ENCODE assay signal across 22 mouse cellular contexts in the genomic region with DNA sequence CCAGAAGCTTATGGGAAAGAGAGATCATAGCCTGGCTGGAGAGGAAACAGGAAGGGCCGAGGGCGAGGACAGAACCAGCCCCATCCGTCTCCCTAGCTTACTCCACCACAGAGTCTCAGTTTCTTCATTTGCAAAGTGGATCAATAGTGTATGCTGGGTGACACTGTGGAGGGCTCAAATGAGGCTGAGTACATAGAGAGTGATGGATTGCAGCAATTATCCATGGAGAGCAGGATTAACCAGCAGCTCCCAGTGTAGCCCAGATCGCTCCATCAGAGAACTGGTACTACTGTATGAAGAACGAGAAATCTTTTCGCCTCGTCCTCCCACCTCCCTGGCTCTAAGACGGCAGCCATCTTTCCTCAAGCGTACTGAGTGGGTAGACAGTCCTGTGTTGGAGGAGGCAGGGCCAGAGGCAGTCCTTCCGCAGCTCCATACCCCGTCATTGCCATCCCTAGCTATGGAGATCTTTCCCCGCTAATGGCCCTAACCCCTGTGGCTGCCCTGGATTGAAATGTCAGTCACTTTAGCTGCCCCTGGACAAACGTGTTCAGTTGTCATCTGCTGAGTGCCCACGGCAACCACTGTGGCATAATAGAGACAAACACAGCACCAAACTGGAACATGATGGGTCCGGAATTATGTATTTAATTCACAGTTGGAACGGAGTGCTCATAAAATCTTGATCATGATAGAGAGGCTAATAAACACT. TPM values are rescaled to one million over a fixed set of nuclear protein-coding genes. Genes with fewer than 3 reads are reported as not detected.
DNase-seq lines count a peak whose midpoint lies in the region; ATAC-seq and TF ChIP-seq lines count a peak whose summit lies in the region.
"Had no signal": no experiment of that assay in that cellular context is flagged by ENCODE, and none has a peak within 500 bp of the region (broad histone marks: within the 10 kb centered on the region; RNA-seq: fewer than 3 reads in every experiment).

No protein-coding gene starts in this region.

- H3K4me2 ChIP-seq in forebrain, embryonic 12.5 days, result no peak overlapping the region
- no peak overlapping the region for H3K4me2 ChIP-seq in forebrain, embryonic 16.5 days (ENCODE audit: low read length)
- H3K4me2 ChIP-seq in hindbrain, postnatal 0 days (ENCODE audit: low read depth, low read length), result no peak overlapping the region
- peak overlapping the region; percentile 22 for H3K4me2 ChIP-seq in neural tube, embryonic 15.5 days
- H3K4me2 ChIP-seq: embryonic facial prominence, embryonic 15.5 days; forebrain, embryonic 15.5 days; heart, embryonic 13.5 days had no signal

- no peak for TF ChIP-seq POLR2A in bone marrow macrophage, adult 2 months (IDR thresholded peaks at IDR 0.05; ENCODE audit: borderline replicate concordance, low read depth, low read length)

- 78% methylated on average over 16 of the region's 16 CpGs for WGBS in forebrain, embryonic 12.5 days
- WGBS in forebrain, embryonic 16.5 days, result 75% methylated on average over 16 of the region's 16 CpGs
- 53% methylated on average over 16 of the region's 16 CpGs for WGBS in hindbrain, postnatal 0 days
- WGBS in neural tube, embryonic 15.5 days, result 43% methylated on average over 16 of the region's 16 CpGs
- 76% methylated on average over 16 of the region's 16 CpGs for WGBS in heart, embryonic 10.5 days

- no peak for TF ChIP-seq CTCF in bone marrow macrophage, adult 2 months (IDR thresholded peaks at IDR 0.05; ENCODE audit: low read depth, low read length)
- TF ChIP-seq CTCF in hindbrain, postnatal 0 days (IDR thresholded peaks at IDR 0.05; ENCODE audit: low read depth), result no peak

- no peak for ATAC-seq in forebrain, embryonic 12.5 days (ENCODE audit: low FRiP score)
- ATAC-seq in forebrain, embryonic 16.5 days, result no peak
- ATAC-seq in hindbrain, postnatal 0 days, result peak; percentile 59
- peak; percentile 75 for ATAC-seq in neural tube, embryonic 15.5 days (ENCODE audit: low FRiP score)
- ATAC-seq in monocyte, adult 5-6 weeks (replicated peaks; ENCODE audit: insufficient number of reproducible peaks, low FRiP score, low TSS enrichment, poor library complexity, severe bottlenecking), result no peak
- ATAC-seq: CD4-positive, CD25-positive, alpha-beta regulatory T cell, adult 4 months; forebrain, embryonic 15.5 days; intestine, embryonic 16.5 days had no signal

- H3K4me3 ChIP-seq in forebrain, embryonic 12.5 days (replicated peaks), result no peak overlapping the region
- H3K4me3 ChIP-seq in forebrain, embryonic 16.5 days (replicated peaks; ENCODE audit: low read length), result no peak overlapping the region
- no peak overlapping the region for H3K4me3 ChIP-seq in bone marrow macrophage, adult 2 months (ENCODE audit: insufficient read depth, low read length)
- no peak overlapping the region for H3K4me3 ChIP-seq in hindbrain, postnatal 0 days (ENCODE audit: low read length)
- H3K4me3 ChIP-seq in neural tube, embryonic 15.5 days (replicated peaks), result no peak overlapping the region
- no peak overlapping the region for H3K4me3 ChIP-seq in heart, embryonic 10.5 days
- H3K4me3 ChIP-seq: embryonic facial prominence, embryonic 15.5 days; erythroblast, embryonic 14.5 days; forebrain, embryonic 10.5 days; forebrain, embryonic 15.5 days; heart, embryonic 13.5 days had no signal

- peaks cover 8% of the 10 kb centered on the region; the same call in 1 of the 2 replicates for H3K4me1 ChIP-seq in forebrain, embryonic 12.5 days
- H3K4me1 ChIP-seq in forebrain, embryonic 16.5 days (replicated peaks; ENCODE audit: control insufficient read depth, insufficient read depth, low read length), result no peaks in the 10 kb centered on the region
- peaks cover 9% of the 10 kb centered on the region for H3K4me1 ChIP-seq in bone marrow macrophage, adult 2 months (ENCODE audit: control insufficient read depth, insufficient read depth, low read length)
- no peaks in the 10 kb centered on the region for H3K4me1 ChIP-seq in hindbrain, postnatal 0 days (ENCODE audit: insufficient read depth, low read length)
- H3K4me1 ChIP-seq in neural tube, embryonic 15.5 days, result peaks cover 19% of the 10 kb centered on the region
- H3K4me1 ChIP-seq in heart, embryonic 10.5 days, result 0 out of 2 replicates have a peak, but pooled peaks cover under 1% of the 10 kb centered on the region
- H3K4me1 ChIP-seq: embryonic facial prominence, embryonic 15.5 days had no signal

- peak; percentile 8 for DNase-seq in hindbrain, postnatal 0 days (ENCODE audit: low spot score)
- DNase-seq in heart, embryonic 10.5 days (ENCODE audit: low spot score), result no peak
- DNase-seq: adrenal gland, postnatal 10 days; B cell, adult 2 months; cerebellum, adult 18-20 months; embryo, embryonic 11 days; gastrocnemius, postnatal 10 days; heart, postnatal 36 days; kidney, adult 2 months had no signal

- H3K27me3 ChIP-seq in forebrain, embryonic 12.5 days, result peaks cover 94% of the 10 kb centered on the region
- H3K27me3 ChIP-seq in forebrain, embryonic 16.5 days (replicated peaks; ENCODE audit: control insufficient read depth, insufficient read depth, low read length), result peaks cover 68% of the 10 kb centered on the region
- no peaks in the 10 kb centered on the region for H3K27me3 ChIP-seq in hindbrain, postnatal 0 days (ENCODE audit: insufficient read depth, low read length)
- H3K27me3 ChIP-seq in neural tube, embryonic 15.5 days (replicated peaks), result 0 out of 2 replicates have a peak, but pooled peaks cover 9% of the 10 kb centered on the region
- no peaks in the 10 kb centered on the region for H3K27me3 ChIP-seq in heart, embryonic 10.5 days (ENCODE audit: insufficient read depth, poor library complexity, severe bottlenecking)
- H3K27me3 ChIP-seq: embryonic facial prominence, embryonic 15.5 days; heart, embryonic 13.5 days had no signal

- no peaks in the 10 kb centered on the region for H3K9me3 ChIP-seq in forebrain, embryonic 12.5 days
- no peaks in the 10 kb centered on the region for H3K9me3 ChIP-seq in forebrain, embryonic 16.5 days (ENCODE audit: control insufficient read depth, low read length)
- no peaks in the 10 kb centered on the region for H3K9me3 ChIP-seq in hindbrain, postnatal 0 days (ENCODE audit: low read length)
- H3K9me3 ChIP-seq in neural tube, embryonic 15.5 days (replicated peaks), result no peaks in the 10 kb centered on the region
- no peaks in the 10 kb centered on the region for H3K9me3 ChIP-seq in heart, embryonic 10.5 days
- H3K9me3 ChIP-seq: embryonic facial prominence, embryonic 15.5 days; forebrain, embryonic 10.5 days; forebrain, embryonic 15.5 days; G1E; heart, embryonic 13.5 days had no signal

- no peaks in the 10 kb centered on the region for H3K36me3 ChIP-seq in forebrain, embryonic 12.5 days (replicated peaks)
- H3K36me3 ChIP-seq in forebrain, embryonic 16.5 days (ENCODE audit: control insufficient read depth, insufficient read depth), result no peaks in the 10 kb centered on the region
- no peaks in the 10 kb centered on the region for H3K36me3 ChIP-seq in hindbrain, postnatal 0 days (ENCODE audit: insufficient read depth, low read length)
- no peaks in the 10 kb centered on the region for H3K36me3 ChIP-seq in neural tube, embryonic 15.5 days
- no peaks in the 10 kb centered on the region for H3K36me3 ChIP-seq in heart, embryonic 10.5 days
- H3K36me3 ChIP-seq: embryonic facial prominence, embryonic 15.5 days; forebrain, embryonic 10.5 days; forebrain, embryonic 15.5 days; G1E; heart, embryonic 13.5 days had no signal

- H3K27ac ChIP-seq in forebrain, embryonic 12.5 days, result no peak overlapping the region
- H3K27ac ChIP-seq in forebrain, embryonic 16.5 days (ENCODE audit: low read length), result no peak overlapping the region
- H3K27ac ChIP-seq in bone marrow macrophage, adult 2 months (ENCODE audit: insufficient read depth, low read depth, low read length), result peak overlapping the region; percentile 16; the same call in 1 of the 2 replicates
- H3K27ac ChIP-seq in hindbrain, postnatal 0 days, result no peak overlapping the region
- H3K27ac ChIP-seq in neural tube, embryonic 15.5 days (replicated peaks), result peak overlapping the region; percentile 73
- H3K27ac ChIP-seq in heart, embryonic 10.5 days, result no peak overlapping the region
- H3K27ac ChIP-seq: embryonic facial prominence, embryonic 15.5 days; forebrain, embryonic 10.5 days; forebrain, embryonic 15.5 days; heart, embryonic 13.5 days had no signal

- peak overlapping the region; percentile 7; the same call in 1 of the 2 replicates for H3K9ac ChIP-seq in forebrain, embryonic 12.5 days
- H3K9ac ChIP-seq in forebrain, embryonic 16.5 days (replicated peaks; ENCODE audit: low read depth, low read length), result no peak overlapping the region
- no peak overlapping the region for H3K9ac ChIP-seq in hindbrain, postnatal 0 days (replicated peaks; ENCODE audit: low read length)
- H3K9ac ChIP-seq in neural tube, embryonic 15.5 days (replicated peaks), result no peak overlapping the region
- H3K9ac ChIP-seq: embryonic facial prominence, embryonic 15.5 days; forebrain, embryonic 15.5 days; heart, embryonic 13.5 days had no signal

RNA-seq across cellular contexts. Expression of a gene that starts 53.6 kb away (rescaled TPM):
- polyA plus RNA-seq in forebrain, embryonic 12.5 days (2016; fragmentation: Nextera tagmentation; extraction: Ambion mirVana), result 31.0 and 33.4 TPM in 2 replicates
- 21.2 and 24.7 TPM in 2 replicates for polyA plus RNA-seq in forebrain, embryonic 16.5 days (2015; fragmentation: Nextera tagmentation; extraction: Ambion mirVana)
- polyA plus RNA-seq in bone marrow macrophage, adult 2 months (2012; ENCODE audit: insufficient read depth, insufficient read length, missing spikeins), result 7.8 and 10.0 TPM in 2 replicates
- 64.3 and 111 TPM in 2 replicates for total RNA-seq in hindbrain, postnatal 0 days (2014; rRNA removed)
- polyA plus RNA-seq in hindbrain, postnatal 0 days (2015; fragmentation: Nextera tagmentation; extraction: Ambion mirVana), result 12.8 and 14.5 TPM in 2 replicates
- polyA plus RNA-seq in neural tube, embryonic 15.5 days (2015; fragmentation: Nextera tagmentation; extraction: Ambion mirVana), result 14.2 and 14.4 TPM in 2 replicates
- total RNA-seq in monocyte, adult 5-6 weeks (2017), result 5.3 to 9.1 TPM (median 6.1 TPM) in 3 replicates
- polyA plus RNA-seq in heart, embryonic 10.5 days (2016; fragmentation: Nextera tagmentation; extraction: Ambion mirVana), result 12.8 and 15.4 TPM in 2 replicates

RNA-seq across cellular contexts. Expression of a gene that starts 53.7 kb away (rescaled TPM):
- polyA plus RNA-seq in forebrain, embryonic 12.5 days (2016; fragmentation: Nextera tagmentation; extraction: Ambion mirVana), result 18.8 TPM in 2 replicates
- polyA plus RNA-seq in forebrain, embryonic 16.5 days (2015; fragmentation: Nextera tagmentation; extraction: Ambion mirVana), result 17.3 and 17.6 TPM in 2 replicates
- polyA plus RNA-seq in bone marrow macrophage, adult 2 months (2012; ENCODE audit: insufficient read depth, insufficient read length, missing spikeins), result 7.0 and 10.5 TPM in 2 replicates
- total RNA-seq in hindbrain, postnatal 0 days (2014; rRNA removed), result 17.4 and 18.6 TPM in 2 replicates
- polyA plus RNA-seq in hindbrain, postnatal 0 days (2015; fragmentation: Nextera tagmentation; extraction: Ambion mirVana), result 10.2 and 11.0 TPM in 2 replicates
- polyA plus RNA-seq in neural tube, embryonic 15.5 days (2015; fragmentation: Nextera tagmentation; extraction: Ambion mirVana), result 11.0 and 12.3 TPM in 2 replicates
- 7.3 to 14.4 TPM (median 11.5 TPM) in 3 replicates for total RNA-seq in monocyte, adult 5-6 weeks (2017)
- 13.8 and 15.0 TPM in 2 replicates for polyA plus RNA-seq in heart, embryonic 10.5 days (2016; fragmentation: Nextera tagmentation; extraction: Ambion mirVana)

Comparison
In these comparisons a context has a peak if more than half of its experiments do, and no peak if none do; other contexts are left out.
1. ATAC-seq: peak in hindbrain, postnatal 0 days (single experiment) and neural tube, embryonic 15.5 days (single experiment); none in forebrain, embryonic 12.5 days (single experiment), forebrain, embryonic 16.5 days (single experiment) and monocyte, adult 5-6 weeks (single experiment).
2. H3K27ac ChIP-seq: peak in bone marrow macrophage, adult 2 months (single experiment) and neural tube, embryonic 15.5 days (single experiment); none in forebrain, embryonic 12.5 days (single experiment), forebrain, embryonic 16.5 days (single experiment), hindbrain, postnatal 0 days (single experiment) and heart, embryonic 10.5 days (single experiment).